Mouse (Mus musculus) right cerebral cortex, postnatal 14 days (tissue): ENCODE measurements around the gene Vwde.

Source experiments
- DNase-seq: peaks from one replicate; pipeline ENCODE4 v3.0.0; 2022

Vwde gene

GRCm38 (mm10) chr6:13224596-13225227, at the start of gene Vwde:
Gene Vwde (minus strand): TSS chr6:13224965.
- no peak for DNase-seq

GRCm38 (mm10) chr6:13255341-13255740, 30.6 kb upstream of the Vwde start:
- DNase-seq: no peak

GRCm38 (mm10) chr6:13248317-13248969, 23.7 kb upstream of the Vwde start:
- no peak for DNase-seq

GRCm38 (mm10) chr6:13206157-13206556, 18.6 kb downstream of the Vwde start:
- DNase-seq: no peak

- no peak for DNase-seq
Observed at GRCm38 (mm10) chr6:13197486-13197885, 27.3 kb downstream of the Vwde start.

- no peak for DNase-seq
Observed at GRCm38 (mm10) chr6:13186836-13187235, 37.9 kb downstream of the Vwde start.

- no peak for DNase-seq
Observed at GRCm38 (mm10) chr6:13180061-13180460, 44.7 kb downstream of the Vwde start.

GRCm38 (mm10) chr6:13169459-13170150, 55.2 kb downstream of the Vwde start:
- DNase-seq: no peak

GRCm38 (mm10) chr6:13166240-13166937, 58.4 kb downstream of the Vwde start:
- DNase-seq: no peak

GRCm38 (mm10) chr6:13159437-13159836, 65.3 kb downstream of the Vwde start:
- no peak for DNase-seq

- DNase-seq: no peak
Observed at GRCm38 (mm10) chr6:13153888-13154697, 70.7 kb downstream of the Vwde start.

- peak; percentile 30 for DNase-seq
Observed at GRCm38 (mm10) chr6:13152062-13152640, 72.6 kb downstream of the Vwde start.

GRCm38 (mm10) chr6:13137255-13137654, 87.5 kb downstream of the Vwde start:
- no peak for DNase-seq

- DNase-seq: no peak
Observed at GRCm38 (mm10) chr6:13108662-13109061, 116.1 kb downstream of the Vwde start.
